Mouse (Mus musculus): ENCODE measurements around the gene Golt1a. TPM values are rescaled to one million over a fixed set of nuclear protein-coding genes. Genes with fewer than 3 reads are reported as not detected.

Gene Golt1a
- polyA plus RNA-seq, 1 experiment from 2014 or later, result not detected

GRCm38 (mm10) chr1:133355912-133356311 is 46.3 kb downstream of the Golt1a start:
- Histone ChIP-seq H3K4me3 (no peak overlapping the region), H3K9me3 (no peaks in the 10 kb centered on the region), H3K36me3 (replicated peaks) (no peaks in the 10 kb centered on the region), H3K27me3 (ENCODE audit: poor library complexity, severe bottlenecking) (peaks cover 77% of the 10 kb centered on the region), H3K4me1 (peaks cover 25% of the 10 kb centered on the region), H3K27ac (no peak overlapping the region)
- WGBS, result 57% methylated on average over 15 of the region's 15 CpGs
- DNase-seq (ENCODE audit: extremely low spot score, low spot score), result no peak

GRCm38 (mm10) chr1:133356330-133356729 is 46.7 kb downstream of the Golt1a start:
- DNase-seq (ENCODE audit: extremely low spot score, low spot score), result no peak
- Histone ChIP-seq H3K36me3 (replicated peaks) (no peaks in the 10 kb centered on the region), H3K9me3 (no peaks in the 10 kb centered on the region), H3K27me3 (ENCODE audit: poor library complexity, severe bottlenecking) (peaks cover 78% of the 10 kb centered on the region), H3K4me3 (no peak overlapping the region), H3K4me1 (peaks cover 25% of the 10 kb centered on the region), H3K27ac (no peak overlapping the region)
- WGBS, result 72% methylated on average over 8 of the region's 8 CpGs

- WGBS, result 92% methylated on average over 6 of the region's 6 CpGs
- Histone ChIP-seq H3K36me3 (replicated peaks) (no peaks in the 10 kb centered on the region), H3K27me3 (ENCODE audit: poor library complexity, severe bottlenecking) (peaks cover 86% of the 10 kb centered on the region), H3K9me3 (no peaks in the 10 kb centered on the region), H3K4me3 (no peak overlapping the region), H3K4me1 (peaks cover 35% of the 10 kb centered on the region), H3K27ac (no peak overlapping the region)
- no peak for DNase-seq (ENCODE audit: extremely low spot score, low spot score)
These were observed 51.4 kb downstream of the Golt1a start for GRCm38 (mm10) chr1:133361006-133361405.

- Histone ChIP-seq H3K27me3 (ENCODE audit: poor library complexity, severe bottlenecking) (peaks cover 86% of the 10 kb centered on the region), H3K4me1 (peaks cover 33% of the 10 kb centered on the region), H3K4me3 (no peak overlapping the region), H3K9me3 (no peaks in the 10 kb centered on the region), H3K36me3 (replicated peaks) (no peaks in the 10 kb centered on the region), H3K27ac (no peak overlapping the region)
- WGBS, result 91% methylated on average over 5 of the region's 5 CpGs
- DNase-seq (ENCODE audit: extremely low spot score, low spot score), result no peak
These were observed 52.5 kb downstream of the Golt1a start for GRCm38 (mm10) chr1:133362103-133362502.

- H3K27ac ChIP-seq, result peak within 1 kb of the TSS; percentile 74
- peaks cover 83% of the 10 kb centered on the region for H3K27me3 ChIP-seq (ENCODE audit: poor library complexity, severe bottlenecking)
- H3K4me3 ChIP-seq, result peak within 1 kb of the TSS; percentile 81
- DNase-seq (ENCODE audit: extremely low spot score, low spot score), result peak; percentile 84
- under 1% methylated on average over 52 of the region's 52 CpGs for WGBS
- no peaks in the 10 kb centered on the region for H3K9me3 ChIP-seq
- peaks cover 46% of the 10 kb centered on the region for H3K4me1 ChIP-seq
- no peaks in the 10 kb centered on the region for H3K36me3 ChIP-seq (replicated peaks)
These were observed 53.8 kb downstream of the Golt1a start, which contains the start of gene Etnk2 for GRCm38 (mm10) chr1:133363276-133364021. Etnk2 (plus strand) TSS chr1:133363572.

GRCm38 (mm10) chr1:133364022-133364630 is 54.5 kb downstream of the Golt1a start:
- peak overlapping the region; percentile 74 for H3K27ac ChIP-seq
- H3K9me3 ChIP-seq, result no peaks in the 10 kb centered on the region
- peaks cover 82% of the 10 kb centered on the region for H3K27me3 ChIP-seq (ENCODE audit: poor library complexity, severe bottlenecking)
- H3K4me1 ChIP-seq, result peaks cover 51% of the 10 kb centered on the region
- H3K4me3 ChIP-seq, result peak overlapping the region; percentile 81
- DNase-seq (ENCODE audit: extremely low spot score, low spot score), result no peak
- H3K36me3 ChIP-seq (replicated peaks), result no peaks in the 10 kb centered on the region
- under 1% methylated on average over 27 of the region's 27 CpGs for WGBS

- Histone ChIP-seq H3K27me3 (ENCODE audit: poor library complexity, severe bottlenecking) (peaks cover 76% of the 10 kb centered on the region), H3K4me1 (peaks cover 51% of the 10 kb centered on the region), H3K4me3 (no peak overlapping the region), H3K27ac (no peak overlapping the region), H3K9me3 (no peaks in the 10 kb centered on the region), H3K36me3 (replicated peaks) (no peaks in the 10 kb centered on the region)
- WGBS, result 40% methylated on average over 2 of the region's 2 CpGs
- no peak for DNase-seq (ENCODE audit: extremely low spot score, low spot score)
These were observed 55.3 kb downstream of the Golt1a start for GRCm38 (mm10) chr1:133364890-133365289.

- 56% methylated on average over 10 of the region's 10 CpGs for WGBS
- no peak overlapping the region for H3K4me3 ChIP-seq
- H3K9me3 ChIP-seq, result no peaks in the 10 kb centered on the region
- DNase-seq (ENCODE audit: extremely low spot score, low spot score), result no peak
- H3K4me1 ChIP-seq, result peaks cover 56% of the 10 kb centered on the region
- H3K27ac ChIP-seq, result peak overlapping the region; percentile 73; the same call in 1 of the 2 replicates
- no peaks in the 10 kb centered on the region for H3K36me3 ChIP-seq (replicated peaks)
- peaks cover 65% of the 10 kb centered on the region for H3K27me3 ChIP-seq (ENCODE audit: poor library complexity, severe bottlenecking)
These were observed 57.5 kb downstream of the Golt1a start for GRCm38 (mm10) chr1:133366951-133367605.

- no peak overlapping the region for H3K4me3 ChIP-seq
These were observed 58.2 kb downstream of the Golt1a start for GRCm38 (mm10) chr1:133367606-133368488.

GRCm38 (mm10) chr1:133368644-133369043 is 59.0 kb downstream of the Golt1a start:
- H3K27ac ChIP-seq, result peak overlapping the region; percentile 73
- H3K9me3 ChIP-seq, result no peaks in the 10 kb centered on the region
- peaks cover 61% of the 10 kb centered on the region for H3K4me1 ChIP-seq
- no peaks in the 10 kb centered on the region for H3K36me3 ChIP-seq (replicated peaks)
- peaks cover 51% of the 10 kb centered on the region for H3K27me3 ChIP-seq (ENCODE audit: poor library complexity, severe bottlenecking)
- no peak for DNase-seq (ENCODE audit: extremely low spot score, low spot score)
- no peak overlapping the region for H3K4me3 ChIP-seq
- 61% methylated on average over 10 of the region's 10 CpGs for WGBS

More at GRCm38 (mm10) chr1:133367606-133368488, 58.2 kb downstream of the Golt1a start:
- Histone ChIP-seq H3K27ac (peak overlapping the region; percentile 73), H3K4me1 (peaks cover 63% of the 10 kb centered on the region), H3K27me3 (ENCODE audit: poor library complexity, severe bottlenecking) (peaks cover 58% of the 10 kb centered on the region), H3K9me3 (no peaks in the 10 kb centered on the region), H3K36me3 (replicated peaks) (no peaks in the 10 kb centered on the region)
- WGBS, result 10% methylated on average over 11 of the region's 11 CpGs
- DNase-seq (ENCODE audit: extremely low spot score, low spot score), result no peak

- H3K36me3 ChIP-seq (replicated peaks), result no peaks in the 10 kb centered on the region
- WGBS, result 86% methylated on average over 4 of the region's 4 CpGs
- no peak overlapping the region for H3K27ac ChIP-seq
- H3K4me3 ChIP-seq, result no peak overlapping the region
- peaks cover 43% of the 10 kb centered on the region for H3K4me1 ChIP-seq
- no peak for DNase-seq (ENCODE audit: extremely low spot score, low spot score)
- H3K9me3 ChIP-seq, result no peaks in the 10 kb centered on the region
- peaks cover 34% of the 10 kb centered on the region for H3K27me3 ChIP-seq (ENCODE audit: poor library complexity, severe bottlenecking)
These were observed 60.8 kb downstream of the Golt1a start for GRCm38 (mm10) chr1:133370352-133370751.

- WGBS, result 89% methylated on average over 6 of the region's 6 CpGs
- H3K36me3 ChIP-seq (replicated peaks), result no peaks in the 10 kb centered on the region
- no peak overlapping the region for H3K4me3 ChIP-seq
- no peak for DNase-seq (ENCODE audit: extremely low spot score, low spot score)
- H3K27me3 ChIP-seq (ENCODE audit: poor library complexity, severe bottlenecking), result peaks cover 23% of the 10 kb centered on the region
- H3K4me1 ChIP-seq, result peaks cover 42% of the 10 kb centered on the region
- no peaks in the 10 kb centered on the region for H3K9me3 ChIP-seq
- no peak overlapping the region; the same call in 1 of the 2 replicates for H3K27ac ChIP-seq
These were observed 61.8 kb downstream of the Golt1a start for GRCm38 (mm10) chr1:133371431-133371830.
